Mouse (Mus musculus): ENCODE data around the gene Gramd1b.
A peak's percentile ranks its signal among the peaks of the same experiment; 100 is the strongest.

Gene Gramd1b

DNA sequence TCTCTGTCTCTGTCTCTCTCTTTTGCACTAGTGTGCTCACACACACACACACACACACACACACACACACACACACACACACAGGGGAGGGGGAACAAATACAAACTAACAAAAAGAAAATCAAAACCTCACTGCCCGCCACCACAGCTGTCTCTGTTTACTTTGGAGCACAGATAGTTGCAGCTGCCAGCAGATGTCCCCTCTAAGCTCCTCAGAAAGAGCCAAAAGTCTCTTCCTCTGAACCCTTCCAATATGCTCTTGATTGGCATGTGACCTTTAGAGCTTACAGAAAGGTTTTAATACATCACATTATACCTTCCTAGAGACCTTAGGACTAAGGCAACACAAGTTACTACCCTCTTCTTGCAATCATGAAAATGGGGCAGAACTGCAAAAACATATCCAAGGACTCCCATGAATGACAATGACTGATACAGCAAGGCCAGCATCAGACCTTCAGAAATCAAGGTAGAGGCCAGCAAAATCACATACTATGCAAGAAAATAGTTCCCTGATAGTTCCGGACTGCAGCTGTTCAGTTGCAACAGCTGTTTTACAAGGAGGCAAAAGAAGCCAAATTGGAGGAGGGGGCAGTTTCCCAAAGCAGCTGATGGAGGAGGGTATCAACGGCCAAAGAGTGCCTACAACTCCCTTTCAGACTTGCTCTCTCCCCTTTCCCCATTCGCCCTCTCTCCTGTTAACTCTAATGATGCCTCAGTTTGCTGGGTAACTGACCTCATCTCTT lies 72.5 kb downstream of the Gramd1b start:
- no peak for DNase-seq (ENCODE audit: low spot score in 2 of 2)

GRCm38 (mm10) chr9:40457448-40457847 lies 73.7 kb downstream of the Gramd1b start:
- DNase-seq (ENCODE audit: low spot score in 2 of 2) = no peak

DNA sequence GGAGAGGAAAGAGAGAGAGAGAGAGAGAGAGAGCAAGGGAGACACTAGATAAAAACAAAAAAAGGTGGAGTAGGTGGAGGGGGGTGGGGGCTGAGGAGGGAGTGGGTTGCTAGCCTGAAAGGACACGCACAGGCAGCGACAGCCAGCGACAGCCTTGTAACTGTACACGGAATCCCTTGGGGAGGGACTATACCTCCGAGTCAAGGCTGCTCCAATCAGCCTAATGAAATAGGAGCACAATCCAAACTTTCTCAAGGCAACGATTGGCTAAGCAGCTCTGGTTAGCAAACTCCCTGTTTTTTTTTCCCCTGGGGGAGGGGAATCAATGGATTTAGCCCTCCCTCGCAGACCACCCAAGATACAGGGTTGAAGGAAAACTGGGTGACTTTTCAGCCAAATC lies 75.0 kb downstream of the Gramd1b start:
- no peak for DNase-seq (ENCODE audit: low spot score in 2 of 2)

GRCm38 (mm10) chr9:40455336-40456185 lies 75.6 kb downstream of the Gramd1b start:
- peak; percentile 30 to 33 for DNase-seq (ENCODE audit: low spot score in 2 of 2)

DNA sequence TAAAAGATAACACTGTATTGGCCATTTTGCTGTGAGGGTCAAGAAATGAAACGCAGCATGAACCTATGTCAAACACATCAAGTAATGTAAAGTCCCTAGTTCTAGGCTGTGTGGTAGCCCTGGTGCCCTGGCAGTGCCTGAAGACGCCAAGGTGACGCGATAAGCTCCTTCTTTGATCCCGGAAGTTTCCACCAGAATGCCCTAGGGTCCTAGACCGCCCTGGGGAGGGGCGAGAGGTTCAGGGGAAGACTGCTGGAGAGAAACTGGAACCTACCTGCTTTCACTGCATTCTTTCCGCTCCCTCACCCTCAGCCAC lies 76.2 kb downstream of the Gramd1b start:
- no peak for DNase-seq (ENCODE audit: low spot score in 2 of 2)

GRCm38 (mm10) chr9:40453889-40454288 lies 77.3 kb downstream of the Gramd1b start:
- DNase-seq (ENCODE audit: low spot score in 2 of 2) = no peak

DNA sequence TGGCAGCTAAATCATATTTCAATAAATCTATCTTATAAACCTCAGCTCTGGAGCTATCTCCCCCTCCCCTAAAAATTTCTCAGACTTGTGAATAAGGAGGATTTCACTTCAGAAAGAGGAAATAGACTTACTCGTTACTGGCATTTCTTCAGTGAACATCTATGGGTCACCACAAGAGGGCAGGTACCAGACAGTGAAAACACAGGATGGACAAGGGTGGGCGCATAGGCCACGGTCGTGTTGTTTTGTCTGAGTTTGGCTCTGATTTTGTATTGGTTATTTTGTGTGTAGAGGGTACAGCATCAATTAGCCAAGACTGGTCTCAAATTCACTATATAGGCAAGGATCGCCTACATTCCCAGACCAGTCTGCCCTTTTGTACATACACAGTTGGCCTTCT lies 79.0 kb downstream of the Gramd1b start:
- no peak for DNase-seq (ENCODE audit: low spot score in 2 of 2)

DNA sequence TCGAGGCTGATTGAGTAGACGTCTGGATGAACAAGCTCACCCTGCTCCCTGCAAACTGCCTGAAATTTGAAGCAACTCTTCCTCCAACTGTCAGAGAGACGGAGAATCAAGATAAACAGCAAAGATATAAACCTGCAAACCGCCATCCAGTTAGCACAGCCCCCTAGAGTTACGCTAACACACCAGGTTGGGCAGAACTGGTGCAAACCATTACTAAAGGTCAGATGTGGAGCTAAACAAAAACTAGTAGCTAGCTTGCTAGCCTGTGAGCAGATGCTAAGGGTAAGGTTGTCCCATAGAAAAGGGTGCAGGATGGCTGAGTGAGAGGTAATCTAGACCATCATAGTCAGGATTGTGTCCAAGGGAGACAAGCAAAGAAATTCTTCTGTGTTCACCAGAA lies 80.4 kb downstream of the Gramd1b start:
- no peak for DNase-seq (ENCODE audit: low spot score in 2 of 2)

- peak; percentile 19 to 38 for DNase-seq (ENCODE audit: low spot score in 2 of 2)
These were observed 80.8 kb downstream of the Gramd1b start for GRCm38 (mm10) chr9:40450417-40450714.

DNA sequence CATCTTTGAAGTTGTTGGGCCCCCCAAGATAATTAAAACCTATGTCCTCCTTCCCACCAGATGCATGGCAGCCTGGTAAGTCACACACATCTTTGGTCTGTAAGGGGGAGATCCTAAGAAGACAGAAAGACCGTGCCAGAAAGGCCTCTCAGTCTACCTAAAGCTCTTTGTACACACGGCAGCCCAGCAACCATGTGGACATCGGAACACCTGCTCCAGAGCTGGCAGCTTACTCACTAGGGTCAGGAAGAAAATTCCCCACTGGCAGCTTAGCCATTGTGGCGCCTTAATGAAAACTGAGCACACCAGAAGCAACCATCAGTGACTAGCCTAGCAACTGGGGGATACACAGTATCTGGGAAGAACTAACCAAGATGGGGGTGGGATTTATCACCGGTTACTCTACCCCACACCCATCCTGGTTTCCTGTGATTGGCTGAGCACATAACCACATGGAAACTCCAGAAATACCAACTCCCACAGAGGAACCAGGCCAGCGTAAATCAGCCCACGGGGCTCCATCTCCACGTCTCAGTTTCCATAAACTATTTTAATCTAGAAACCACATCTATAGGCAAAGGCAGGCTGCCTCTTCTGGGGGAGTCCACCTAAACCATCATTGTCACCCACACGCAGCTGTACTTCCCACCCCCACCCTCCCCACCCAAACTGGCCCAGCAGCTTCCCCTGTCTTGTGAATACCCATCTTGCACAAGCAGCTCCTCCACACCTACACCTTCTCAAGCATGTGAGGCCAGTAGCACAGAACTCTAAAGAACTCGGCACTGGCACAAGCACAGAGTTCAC lies 81.4 kb downstream of the Gramd1b start:
- DNase-seq (ENCODE audit: low spot score in 2 of 2) = peak; percentile 42 to 71

DNA sequence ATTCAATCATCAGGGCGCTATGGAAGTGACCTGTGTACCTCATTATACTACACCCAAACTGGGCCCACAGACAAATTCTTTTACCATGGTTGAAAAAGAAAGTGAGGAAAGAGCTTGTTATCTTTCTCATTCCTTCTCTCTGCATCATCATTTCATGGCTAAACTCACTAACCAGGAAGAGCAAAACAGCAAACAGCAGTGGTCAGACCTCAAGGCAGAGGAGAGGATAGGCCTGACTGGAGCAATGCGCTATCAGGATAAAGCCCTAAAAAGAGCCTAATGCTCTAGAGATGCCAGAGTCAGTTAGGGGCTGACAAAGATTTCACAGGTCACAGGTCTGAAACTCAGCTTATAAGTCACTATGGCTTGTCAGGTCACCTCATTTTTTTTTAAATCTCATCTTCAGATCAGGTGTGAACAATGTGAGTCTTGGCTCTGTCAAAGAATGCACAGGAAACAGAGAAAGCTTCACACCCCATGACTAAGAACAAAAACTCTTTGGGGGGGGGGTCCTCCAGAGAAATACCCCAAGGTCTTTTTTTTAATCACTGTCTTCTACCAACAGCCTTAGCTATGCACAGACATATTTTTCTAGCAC lies 82.4 kb downstream of the Gramd1b start:
- no peak for DNase-seq (ENCODE audit: low spot score in 2 of 2)

- no peak for DNase-seq (ENCODE audit: low spot score in 2 of 2)
These were observed 83.9 kb downstream of the Gramd1b start for GRCm38 (mm10) chr9:40447265-40447664.

DNA sequence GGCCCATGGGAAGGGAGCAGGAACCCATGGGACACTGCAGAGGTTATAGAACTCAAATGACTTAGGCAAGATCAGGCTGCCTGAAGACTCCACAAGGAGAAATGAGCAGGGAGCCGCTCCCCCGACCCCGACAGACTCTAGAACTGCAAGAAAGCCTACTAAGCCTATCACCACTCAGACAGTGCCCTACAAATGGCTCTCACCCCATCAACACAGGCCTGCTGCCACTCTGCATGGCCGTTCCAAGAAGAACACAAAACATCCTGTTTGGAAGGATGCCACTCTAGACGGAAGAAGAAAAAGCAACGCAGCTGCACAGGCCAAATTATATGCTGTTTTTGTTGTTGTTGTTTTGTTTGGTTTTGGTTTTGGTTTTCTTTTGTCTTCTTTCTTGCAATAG lies 86.2 kb downstream of the Gramd1b start:
- no peak for DNase-seq (ENCODE audit: low spot score in 2 of 2)

GRCm38 (mm10) chr9:40442784-40443183 lies 88.4 kb downstream of the Gramd1b start:
- no peak for DNase-seq (ENCODE audit: low spot score in 2 of 2)

DNA sequence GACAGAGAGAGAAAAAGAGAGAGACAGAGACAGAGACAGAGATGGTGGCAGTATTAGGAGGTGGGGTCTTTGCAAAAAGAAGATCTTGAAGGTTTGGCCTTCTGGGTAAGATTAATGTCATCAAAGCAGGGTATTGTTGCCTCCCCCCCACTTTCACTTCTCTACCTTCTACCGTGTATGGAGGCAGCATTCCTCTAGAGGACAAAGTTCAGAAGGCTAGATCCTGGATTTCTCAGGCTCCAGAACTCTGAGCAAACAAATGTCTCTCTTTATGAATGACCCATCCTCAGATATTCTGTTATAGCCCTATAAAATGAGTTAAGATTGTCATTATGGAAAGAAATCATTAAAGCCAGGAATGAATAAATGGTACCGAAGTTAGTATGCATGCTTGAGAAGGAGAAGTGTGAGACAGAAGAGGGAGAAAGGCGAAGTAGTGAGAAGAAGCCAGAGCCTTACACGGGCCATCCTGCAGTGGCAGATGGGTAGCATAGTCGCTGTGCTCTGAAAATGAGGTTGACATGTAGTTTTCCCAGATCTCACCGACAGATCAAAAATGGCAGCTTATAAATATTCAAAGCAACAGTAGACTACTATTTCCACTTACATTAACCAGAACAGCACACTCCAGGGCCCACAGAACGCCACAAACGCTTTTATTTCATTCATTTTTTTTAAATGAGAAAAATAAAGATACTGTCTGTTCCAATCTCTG lies 91.1 kb downstream of the Gramd1b start:
- DNase-seq (ENCODE audit: low spot score in 2 of 2) = no peak

- DNase-seq (ENCODE audit: low spot score in 2 of 2) = no peak
These were observed 92.3 kb downstream of the Gramd1b start for GRCm38 (mm10) chr9:40438731-40439526.

- no peak for DNase-seq (ENCODE audit: low spot score in 2 of 2)
These were observed 93.3 kb downstream of the Gramd1b start for GRCm38 (mm10) chr9:40437891-40438290.

- no peak for DNase-seq (ENCODE audit: low spot score in 2 of 2)
These were observed 97.9 kb downstream of the Gramd1b start for GRCm38 (mm10) chr9:40433286-40433685.

DNA sequence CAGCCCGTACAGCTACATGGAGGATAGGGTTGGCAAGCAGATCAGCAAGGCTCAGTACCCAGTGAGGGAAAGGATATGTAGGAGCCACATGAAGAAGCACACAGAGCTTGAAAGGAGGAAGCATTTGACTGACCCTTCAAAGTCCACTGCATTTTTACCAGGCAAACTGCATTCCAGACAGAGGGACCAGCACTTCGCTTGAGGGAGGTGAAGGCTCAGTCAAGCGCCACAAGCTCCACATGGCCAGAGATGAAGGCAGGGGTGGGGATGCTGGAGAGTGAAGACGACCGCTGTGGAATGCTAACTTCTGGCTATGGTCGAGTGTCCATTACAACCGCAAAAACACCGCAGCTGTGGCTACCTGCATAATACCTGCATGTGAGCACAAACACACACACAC lies 100.2 kb downstream of the Gramd1b start:
- DNase-seq (ENCODE audit: low spot score in 2 of 2) = no peak

GRCm38 (mm10) chr9:40427663-40428062 lies 103.5 kb downstream of the Gramd1b start:
- no peak for DNase-seq (ENCODE audit: low spot score in 2 of 2)
